Mouse (Mus musculus) right cerebral cortex, adult 18-20 months (tissue): ENCODE measurements at regions not wholly inside any gene's neighbourhood (a gene's known extent, or its start where the extent isn't known, plus 50 kb on each side); places are given as distances from the start of the nearest gene placed in this dataset.
A peak's percentile ranks its signal among the peaks of the same experiment; 100 is the strongest.

ENCODE experiments used
- DNase-seq: peaks from one replicate; pipeline ENCODE4 v3.0.0; 2022; ENCODE audit warnings: mixed read lengths

DNA sequence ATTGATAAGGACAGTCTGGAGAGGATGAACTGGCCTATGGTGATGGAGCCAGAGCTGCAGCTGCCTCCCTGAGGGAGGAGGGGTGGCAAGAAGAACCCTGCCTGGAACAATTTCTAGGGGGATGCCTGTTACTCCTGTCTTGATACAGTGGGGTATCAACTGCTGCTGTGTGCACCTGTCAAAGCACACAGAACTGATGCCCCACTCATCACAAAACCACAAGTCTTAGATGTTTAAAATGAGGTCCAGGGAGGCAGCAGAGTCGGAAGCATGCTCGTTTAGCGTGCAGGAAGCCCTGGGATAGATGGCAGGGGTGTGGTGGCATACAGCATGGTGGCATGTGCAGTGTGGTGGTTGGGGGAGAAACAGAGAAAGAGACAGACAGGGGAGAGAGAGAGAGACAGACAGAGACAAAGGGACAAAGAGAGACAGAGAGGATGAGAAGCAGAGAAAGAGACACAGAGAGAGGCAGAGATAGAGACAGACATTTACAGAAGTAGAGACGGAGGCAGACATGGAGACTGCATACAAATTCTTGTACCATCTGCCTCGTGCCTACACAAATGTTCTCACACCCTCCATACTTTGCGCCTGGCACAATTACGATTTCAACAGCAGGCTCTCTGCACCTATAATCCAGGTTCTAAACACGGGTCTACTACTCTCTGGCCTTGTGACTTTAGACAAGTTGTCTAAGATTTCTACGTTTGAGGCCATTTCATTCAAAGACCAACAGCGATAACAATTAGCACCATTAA is 242.6 kb downstream of the Cbln4 start:
- DNase-seq = peak; percentile 10

DNA sequence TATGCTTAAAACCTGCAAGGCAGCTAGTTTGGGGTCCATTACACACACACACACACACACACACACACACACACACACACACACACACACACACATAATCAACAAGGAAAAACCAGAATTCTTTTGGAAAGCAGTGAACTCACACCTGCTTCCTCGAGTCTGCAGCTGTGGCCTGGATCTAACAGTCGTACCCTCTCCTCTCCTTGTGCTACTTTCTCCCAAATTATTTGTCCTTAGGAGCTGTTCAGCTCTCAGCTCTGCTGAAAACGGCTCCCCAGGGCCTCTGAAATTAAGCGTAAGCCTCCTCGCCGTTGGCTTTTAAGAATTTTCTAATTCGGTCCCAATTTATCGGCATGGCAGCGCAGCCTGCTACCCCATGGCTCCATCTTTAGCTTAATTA is 243.9 kb downstream of the Cbln4 start:
- DNase-seq = no peak

DNA sequence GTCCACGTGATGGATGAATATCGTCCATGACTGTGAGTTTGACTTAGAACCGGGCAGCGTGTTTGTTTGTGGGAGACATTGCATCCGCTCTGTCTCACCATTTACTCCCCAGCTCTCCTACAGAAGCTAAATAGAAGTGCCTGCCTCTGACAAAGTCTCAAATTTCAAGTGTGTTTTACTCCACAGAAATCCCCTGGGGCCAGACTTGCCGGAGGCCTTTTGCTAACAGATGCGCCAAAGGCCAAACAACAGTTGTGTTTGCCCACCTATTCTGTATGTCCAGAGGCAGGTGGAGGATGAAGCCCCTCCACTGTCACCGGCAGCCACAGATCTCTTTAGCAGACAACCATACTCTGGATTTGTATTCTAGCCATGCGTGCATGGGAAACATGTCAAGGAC is 252.6 kb downstream of the Cbln4 start:
- DNase-seq = no peak

DNA sequence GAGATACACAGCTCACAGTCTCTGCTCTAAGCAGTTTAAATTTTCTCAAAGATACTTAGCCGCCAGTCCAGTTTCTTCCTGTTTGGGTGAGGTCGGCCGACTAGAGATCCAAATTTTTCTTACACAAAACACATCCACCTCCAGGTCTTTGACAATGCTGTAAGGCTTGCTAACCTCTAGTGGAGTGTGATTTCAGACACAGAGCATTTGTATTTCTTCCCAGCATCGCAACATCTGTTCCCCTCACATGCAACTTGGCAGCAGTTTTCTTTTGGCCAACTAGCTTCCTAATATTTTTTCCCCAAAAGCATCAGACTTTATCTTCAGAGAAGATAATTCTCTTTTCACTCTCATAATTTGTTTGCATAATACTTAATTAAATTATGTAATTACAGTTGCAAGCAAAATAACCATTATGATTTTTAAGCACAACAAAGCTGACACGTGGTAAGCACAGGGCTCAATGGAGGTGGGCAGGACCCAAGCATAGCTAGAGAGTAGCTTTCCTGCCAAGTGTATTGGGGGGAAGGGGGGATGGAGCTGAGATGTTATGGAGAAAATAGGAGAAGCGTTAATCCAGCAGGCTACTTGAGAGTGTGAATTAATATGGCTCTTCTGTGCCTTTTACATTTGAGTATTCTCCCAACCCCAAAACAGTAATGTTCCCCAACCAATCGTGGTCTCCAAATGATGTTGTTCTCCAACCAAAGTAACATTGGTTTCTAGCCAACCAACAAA is 276.9 kb downstream of the Cbln4 start:
- DNase-seq = no peak

DNA sequence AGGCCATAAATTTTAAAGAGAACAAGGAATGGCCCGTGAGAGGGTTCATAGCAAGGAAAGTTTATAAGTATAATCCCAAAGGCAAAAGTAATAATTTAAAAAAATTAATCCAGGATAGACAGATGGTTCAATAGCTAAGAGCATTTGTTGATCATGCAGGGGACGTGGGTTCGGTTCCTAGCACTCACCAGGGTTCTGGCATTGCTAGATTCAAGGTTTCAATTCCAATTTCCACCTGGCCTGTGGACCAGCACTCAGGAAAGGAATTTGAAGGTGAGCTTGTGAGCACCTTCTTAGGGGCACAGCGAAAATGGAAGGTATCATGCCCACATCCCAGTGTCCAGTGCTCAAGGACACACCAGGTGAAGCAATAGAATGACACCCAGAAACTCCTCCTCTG is 278.2 kb downstream of the Cbln4 start:
- DNase-seq = no peak

DNA sequence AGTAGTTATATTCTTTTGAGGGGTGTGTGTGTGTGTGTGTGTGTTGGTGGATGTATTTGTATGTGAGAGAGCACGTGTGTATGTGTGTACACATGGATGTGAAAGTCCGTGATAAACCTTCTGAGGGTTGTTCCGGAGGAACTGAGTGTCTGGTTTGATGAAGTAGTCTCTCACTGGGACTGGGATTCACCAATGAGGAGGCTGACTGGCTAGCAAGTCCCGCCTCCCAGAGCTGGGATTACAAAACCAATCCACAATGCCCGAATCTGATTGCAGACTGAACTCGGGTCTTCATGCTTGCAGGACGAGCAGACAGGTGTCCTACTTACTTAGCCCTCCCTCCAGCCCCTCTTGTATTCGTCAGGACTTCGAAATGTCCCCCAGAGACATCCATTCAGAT is 289.8 kb downstream of the Cbln4 start:
- DNase-seq = no peak

DNA sequence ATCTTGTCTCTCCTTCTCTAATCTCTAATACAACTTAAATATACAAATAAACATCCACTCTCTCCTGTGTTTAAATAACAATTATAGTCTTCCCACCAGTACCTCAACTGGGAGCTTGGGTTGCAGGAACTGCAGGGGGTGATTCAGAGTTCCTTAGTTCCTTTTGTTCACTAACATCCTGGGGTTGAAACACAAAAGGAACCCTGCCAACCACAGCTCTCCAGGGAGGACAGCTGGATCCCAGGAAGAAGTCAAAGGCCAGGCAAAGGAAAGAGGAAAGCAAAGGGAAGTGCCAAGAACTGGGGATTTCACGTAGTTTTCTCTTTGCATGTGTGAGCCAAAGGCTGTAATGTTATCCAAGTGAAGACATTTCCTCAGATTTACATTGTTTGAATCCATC is 296.1 kb downstream of the Cbln4 start:
- no peak for DNase-seq

DNA sequence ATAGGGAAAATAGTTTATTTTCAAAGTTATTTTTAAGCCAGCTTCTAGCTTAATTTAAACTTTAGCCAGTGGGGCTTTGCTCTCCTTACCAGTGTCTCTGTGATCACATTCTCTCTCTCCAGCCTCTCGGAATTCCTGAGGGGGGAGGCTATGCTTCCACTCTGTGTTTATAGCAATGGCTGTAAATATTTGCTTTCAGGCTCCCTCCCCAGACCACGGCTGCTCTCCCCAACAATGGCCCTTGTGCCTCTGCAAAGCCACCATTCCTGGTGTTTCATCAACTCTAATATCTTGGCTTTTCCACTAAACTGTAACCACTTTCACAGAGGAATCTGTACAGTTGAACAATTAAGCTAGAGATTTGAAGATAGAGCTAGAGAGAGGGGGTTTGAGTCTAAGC is 300.2 kb downstream of the Cbln4 start:
- no peak for DNase-seq

DNA sequence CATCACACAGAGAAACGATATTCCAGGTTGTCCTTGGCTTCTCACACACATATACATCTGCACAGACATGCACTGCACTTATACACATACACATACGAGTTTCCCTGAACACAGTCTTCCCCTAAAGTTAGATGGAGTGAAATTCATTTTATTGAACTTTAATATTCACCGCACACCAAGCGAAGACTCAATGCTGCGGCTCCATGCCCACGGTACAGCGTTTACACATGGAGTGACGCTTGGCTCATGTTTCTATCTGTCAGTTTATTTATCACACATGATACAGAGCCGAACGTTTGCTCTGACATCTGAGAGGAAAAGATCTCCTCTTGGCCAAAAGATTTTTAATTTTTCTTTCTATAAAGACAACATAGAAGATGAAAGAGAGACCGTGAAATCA is 300.6 kb downstream of the Cbln4 start:
- no peak for DNase-seq

DNA sequence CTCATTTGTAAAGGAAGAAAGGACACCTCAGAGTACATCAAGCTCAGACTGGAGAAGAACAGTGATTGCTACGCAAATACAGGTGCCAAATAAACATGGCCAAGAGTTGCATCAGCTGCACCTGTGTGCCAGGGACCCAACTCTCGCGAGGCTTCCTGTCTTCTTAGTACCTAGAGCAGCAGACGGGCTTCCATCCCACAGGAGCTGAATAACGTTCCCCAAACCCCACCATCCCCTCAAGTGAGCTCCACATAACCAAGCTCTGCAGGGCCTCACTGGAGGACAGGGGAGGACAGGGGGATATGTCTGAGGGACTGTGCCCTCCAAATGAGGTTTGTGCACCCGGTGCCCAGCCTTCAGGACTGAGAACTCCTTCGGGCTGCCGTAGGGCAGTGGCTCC is 305.5 kb downstream of the Cbln4 start:
- no peak for DNase-seq

DNA sequence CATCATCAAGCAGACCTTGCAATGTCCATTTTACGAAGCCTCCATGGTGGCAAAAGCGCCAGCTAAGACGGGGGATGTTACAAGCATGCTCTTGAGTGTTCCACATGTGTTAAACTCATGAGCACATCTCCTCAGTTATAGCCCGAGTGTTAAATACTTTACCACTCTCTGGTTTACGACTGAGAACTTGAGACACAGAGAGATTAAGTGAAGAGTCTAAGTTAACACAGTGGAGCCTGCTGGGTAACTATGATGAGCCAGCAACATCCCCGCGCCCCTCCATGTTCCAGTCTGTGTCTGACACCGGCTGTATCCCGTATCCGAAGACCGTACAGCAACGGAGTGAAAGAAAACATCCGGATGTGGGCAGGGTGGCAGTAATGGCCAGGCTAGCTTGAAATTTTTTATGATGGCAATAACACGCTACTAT is 308.2 kb downstream of the Cbln4 start:
- DNase-seq = no peak

DNA sequence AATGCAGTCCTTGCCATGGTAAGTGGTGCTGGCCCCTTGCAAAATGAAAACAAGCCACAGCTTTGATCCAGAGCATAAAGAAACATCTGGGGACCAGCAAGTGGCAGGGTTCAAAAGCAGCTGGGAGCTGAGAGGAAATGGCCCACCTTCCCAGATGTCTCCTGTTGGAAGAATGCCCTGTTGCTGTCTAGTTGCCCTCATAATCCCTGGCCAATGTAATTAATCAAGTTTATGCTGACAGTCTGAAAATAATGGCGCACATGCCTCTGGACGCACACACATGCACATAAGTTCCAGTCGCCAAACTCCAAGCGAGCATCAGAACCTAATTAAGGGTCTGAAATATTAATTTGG is 308.7 kb downstream of the Cbln4 start:
- no peak for DNase-seq

DNA sequence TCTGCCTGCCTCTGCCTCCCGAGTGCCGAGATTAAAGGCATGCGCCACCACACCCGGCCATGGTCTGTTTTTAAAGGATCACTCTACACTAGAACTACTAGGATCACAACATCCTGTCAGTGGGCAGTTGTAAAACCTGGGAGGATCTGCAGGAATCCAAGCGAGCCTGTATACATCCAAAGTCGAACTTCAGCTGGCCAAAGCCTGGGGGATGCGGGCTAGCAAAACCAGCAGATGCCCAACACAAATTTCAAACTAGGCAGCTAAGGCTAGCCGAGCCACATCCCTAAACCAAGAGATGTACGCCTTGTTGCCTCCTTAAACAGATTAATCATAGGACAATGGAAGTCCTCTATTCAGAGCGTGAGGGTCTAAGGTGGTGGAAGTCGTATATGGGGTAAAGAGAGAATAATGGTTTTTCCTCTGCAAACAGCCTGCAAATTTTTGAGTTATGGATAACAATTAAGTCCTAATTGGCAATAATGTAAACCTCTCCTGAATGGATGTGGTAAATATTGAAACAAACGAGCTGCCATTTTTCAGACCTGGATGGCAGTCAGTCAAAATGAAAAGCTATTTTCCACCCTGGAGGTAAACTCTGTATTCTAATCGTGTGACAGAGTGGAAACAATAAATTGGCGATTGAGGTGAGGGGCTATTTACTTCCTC is 309.2 kb downstream of the Cbln4 start:
- DNase-seq = no peak

DNA sequence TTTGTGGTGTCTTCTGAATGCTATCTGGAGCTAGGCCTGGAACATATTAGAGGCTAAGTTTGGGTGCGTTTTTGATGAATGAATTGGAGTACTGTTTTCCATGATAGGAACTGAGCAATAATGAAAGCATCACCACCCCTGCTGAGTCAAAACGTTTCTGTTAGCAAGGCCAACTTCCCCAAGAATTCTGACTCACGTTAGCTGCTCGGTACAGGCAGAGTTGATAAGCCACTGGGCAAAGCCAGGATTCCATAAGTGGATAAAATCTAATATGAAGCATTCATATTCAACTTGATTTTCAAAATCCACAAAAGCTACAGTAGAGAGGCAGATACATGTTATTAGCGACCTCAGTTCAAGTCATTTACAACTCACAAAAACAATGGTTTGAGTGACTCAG is 324.0 kb downstream of the Cbln4 start:
- no peak for DNase-seq

DNA sequence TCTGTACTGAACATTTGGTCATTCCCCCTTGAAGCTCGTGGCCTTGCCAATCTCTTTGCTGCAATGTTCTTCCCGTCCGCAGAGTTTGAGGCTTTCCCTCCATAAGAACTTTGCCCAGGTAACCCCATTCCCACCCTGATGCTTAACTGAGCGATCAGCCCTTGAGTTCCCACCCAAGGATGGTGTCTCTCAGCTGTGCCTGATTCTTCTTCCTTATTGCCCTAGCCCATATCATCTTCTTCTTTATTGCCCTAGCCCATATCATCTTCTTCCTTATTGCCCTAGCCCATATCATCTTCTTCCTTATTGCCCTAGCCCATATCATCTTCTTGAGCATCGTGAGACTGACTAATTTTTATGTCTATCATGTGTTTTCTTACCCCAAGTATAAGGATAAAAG is 324.4 kb downstream of the Cbln4 start:
- no peak for DNase-seq

DNA sequence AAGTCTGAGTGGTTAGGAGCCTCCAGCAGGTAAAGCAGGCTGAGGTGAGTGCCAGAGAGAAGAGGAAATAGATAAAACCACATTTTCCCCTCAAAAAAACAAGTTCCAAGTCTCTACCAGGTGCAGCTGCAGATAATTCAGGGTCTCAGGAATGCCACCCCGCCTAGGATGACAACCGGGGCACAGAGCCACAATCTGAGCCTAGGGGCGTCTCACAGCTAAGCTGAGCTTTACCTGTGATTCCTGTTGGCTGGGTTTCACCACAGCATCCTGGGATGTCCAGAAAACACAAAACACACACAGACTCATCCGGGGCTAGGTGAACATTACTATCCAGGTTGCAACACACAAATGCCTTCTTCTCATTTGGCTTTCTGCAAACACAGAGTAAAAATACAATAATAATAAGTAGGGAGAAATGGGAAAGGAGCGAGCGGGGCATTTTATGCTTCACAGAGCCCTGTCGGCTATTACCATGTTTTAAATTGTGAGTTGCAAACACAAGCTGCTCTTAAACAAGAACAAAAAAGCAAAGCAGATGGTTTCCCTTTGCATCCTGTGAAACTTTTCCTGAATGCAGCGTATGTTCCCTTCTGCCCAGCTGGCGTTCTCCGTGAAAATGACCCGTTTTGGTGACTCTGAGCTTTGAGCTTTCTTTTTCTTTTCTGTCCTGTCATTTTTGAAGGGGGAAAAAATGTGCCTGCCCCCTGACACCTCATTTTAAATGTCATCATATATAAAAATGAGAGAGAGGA is 330.3 kb downstream of the Cbln4 start:
- peak; percentile 37 for DNase-seq

DNA sequence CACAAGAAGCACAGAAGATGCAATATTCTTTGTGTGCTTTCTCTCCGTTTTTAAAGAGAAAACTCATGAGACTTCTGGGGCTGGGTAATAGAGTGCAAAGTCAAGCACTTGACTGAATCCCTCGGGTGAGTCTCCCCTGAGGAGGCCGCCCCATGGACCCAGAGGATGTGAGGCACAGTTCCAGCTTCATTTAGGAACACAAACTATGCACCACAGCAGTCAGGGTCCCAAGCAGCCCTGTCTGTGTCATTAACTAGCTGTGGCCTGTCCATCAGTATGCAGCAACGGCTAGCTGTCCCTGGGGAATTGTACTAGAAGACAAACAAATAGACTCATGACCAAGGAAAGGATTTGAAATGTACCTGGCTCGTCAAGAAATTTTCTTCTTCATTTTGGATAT is 349.7 kb downstream of the Cbln4 start:
- no peak for DNase-seq

DNA sequence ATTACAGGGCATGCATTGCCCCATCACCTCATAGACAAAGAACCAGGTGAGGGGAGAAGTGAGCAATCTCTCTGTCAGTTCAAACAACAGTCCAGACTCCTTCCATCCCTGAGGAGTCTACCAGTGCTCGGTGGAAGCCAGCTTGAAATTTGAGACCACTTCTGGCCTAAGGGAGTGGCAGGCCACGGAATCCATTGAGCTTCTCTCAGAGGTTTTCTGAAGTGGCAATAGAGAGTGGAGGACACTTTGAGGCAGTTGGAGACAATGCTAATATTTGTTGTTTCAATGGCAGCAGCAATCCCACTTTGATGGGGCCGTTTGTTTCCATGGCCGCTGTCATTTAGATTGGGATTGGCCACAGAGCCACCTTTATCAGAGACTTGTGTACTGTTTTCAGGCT is 352.5 kb downstream of the Cbln4 start:
- no peak for DNase-seq

DNA sequence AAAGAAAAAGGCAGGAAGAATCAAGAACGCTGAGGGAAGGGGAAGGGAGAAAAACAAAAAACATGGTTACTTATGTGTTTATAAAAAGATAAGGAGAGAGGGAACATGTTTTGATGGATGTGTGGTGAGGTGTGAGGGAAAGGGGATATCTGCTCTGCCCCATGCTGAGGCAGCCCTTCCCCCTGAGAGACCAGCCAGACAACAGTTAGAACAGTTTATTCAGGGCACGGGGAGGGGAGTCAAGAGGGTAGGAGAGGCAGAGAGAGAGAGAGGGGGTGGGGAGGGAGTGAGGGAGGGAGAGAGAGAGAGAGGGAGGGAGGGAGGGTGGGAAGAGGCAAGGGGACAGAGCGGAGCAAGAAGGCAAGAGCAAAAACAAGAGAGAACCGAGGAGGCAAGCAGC is 354.2 kb downstream of the Cbln4 start:
- no peak for DNase-seq

DNA sequence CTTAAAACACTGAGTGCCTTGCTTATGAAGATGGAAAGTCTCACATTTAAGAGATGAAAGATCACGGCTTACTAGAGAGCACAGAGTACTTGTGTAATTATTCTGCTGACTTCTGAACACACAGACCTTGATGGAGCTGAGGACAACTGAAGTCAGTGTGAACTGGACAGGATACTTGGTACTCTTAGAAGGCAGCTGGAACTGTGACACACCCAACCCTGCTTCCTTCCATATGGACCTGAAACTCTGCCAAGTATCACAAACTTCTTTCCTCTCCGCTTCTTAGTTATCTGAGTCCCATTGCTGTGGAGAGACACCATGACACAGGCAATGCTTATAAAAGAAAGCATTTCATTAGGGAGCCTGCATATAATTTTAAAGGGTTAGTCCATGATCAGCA is 365.3 kb downstream of the Cbln4 start:
- no peak for DNase-seq

DNA sequence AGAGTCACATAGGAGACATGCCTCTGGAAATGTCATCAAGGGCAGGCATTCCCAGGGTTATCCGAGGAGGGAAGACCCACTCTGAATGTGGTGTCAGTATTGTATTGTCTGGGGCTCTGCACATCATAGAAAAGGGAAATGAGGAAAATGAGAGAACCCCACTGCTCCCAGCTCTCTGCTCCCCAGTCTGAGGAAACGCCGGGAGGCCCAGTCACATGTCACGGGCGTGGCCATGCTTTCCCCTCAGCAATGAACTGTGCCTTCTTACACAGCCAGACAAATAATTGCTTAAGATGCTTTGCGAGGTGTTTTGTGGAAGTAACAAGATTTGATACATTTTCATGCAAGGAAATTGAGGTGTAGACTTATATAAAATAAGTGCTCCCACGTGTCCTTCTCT is 366.1 kb downstream of the Cbln4 start:
- no peak for DNase-seq

DNA sequence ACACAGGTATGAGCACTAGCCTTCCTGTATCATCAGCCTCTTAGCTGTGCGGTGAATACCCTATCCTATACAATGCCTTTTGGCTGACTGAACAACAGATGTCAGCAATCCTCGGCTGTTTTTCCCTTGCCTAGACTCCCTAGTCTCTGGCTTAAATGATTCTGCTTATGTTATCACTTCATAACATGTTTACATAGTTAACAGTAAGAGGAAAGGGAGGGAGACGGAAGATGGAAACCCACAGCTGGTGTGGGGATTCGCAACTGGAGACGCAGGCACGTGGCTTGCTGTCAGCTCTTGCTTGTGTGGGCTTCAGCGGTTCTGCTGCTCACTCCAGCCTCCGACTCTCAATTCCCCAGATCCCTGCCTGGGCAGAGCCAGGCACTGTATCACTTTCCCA is 367.2 kb downstream of the Cbln4 start:
- no peak for DNase-seq

DNA sequence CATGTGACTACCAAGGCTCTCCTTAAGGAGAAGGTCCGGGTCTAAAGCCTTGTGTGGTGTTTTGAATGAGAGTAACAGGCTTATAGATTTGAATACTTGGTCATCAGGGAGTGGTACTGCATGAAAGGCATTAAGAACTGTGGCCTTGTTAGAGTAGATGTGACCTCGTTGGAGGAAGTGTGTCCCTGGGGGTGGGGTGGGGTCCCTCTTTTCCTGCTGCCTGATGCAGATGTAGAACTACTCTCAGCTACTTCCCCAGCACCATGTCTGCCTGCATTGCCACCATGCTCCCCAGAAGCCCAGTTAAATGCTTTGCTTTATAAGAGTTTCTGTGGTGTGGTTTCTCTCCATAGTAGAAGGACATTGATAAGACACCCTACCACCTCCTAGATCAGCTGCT is 367.9 kb downstream of the Cbln4 start:
- no peak for DNase-seq
